Mouse (Mus musculus): ENCODE measurements around the gene Zfp934.
"Not testable (repeated sequence)": the region's sequence is repeated elsewhere in the genome, so short reads cannot be mapped to it uniquely, and the experiment has no call there.

Zfp934 gene

GRCm38 (mm10) chr13:62571099-62571498 is at the start of gene Zfp934:
Gene Zfp934 (minus strand): TSS chr13:62571199.
- DNase-seq (ENCODE audit: low spot score): not testable (repeated sequence)

- not testable (repeated sequence) for DNase-seq (ENCODE audit: low spot score)
These were observed 46.5 kb upstream of the Zfp934 start for GRCm38 (mm10) chr13:62617449-62617848.

GRCm38 (mm10) chr13:62561696-62562095 is 9.3 kb downstream of the Zfp934 start:
- DNase-seq (ENCODE audit: low spot score): not testable (repeated sequence)

- DNase-seq (ENCODE audit: low spot score): peak; percentile 85
These were observed 12.5 kb downstream of the Zfp934 start, which contains the start of gene Zfp935 for GRCm38 (mm10) chr13:62558189-62559110. Gene Zfp935 (minus strand): TSS chr13:62558511.

GRCm38 (mm10) chr13:62530129-62530528 is 40.9 kb downstream of the Zfp934 start:
- DNase-seq (ENCODE audit: low spot score): not testable (repeated sequence)

- not testable (repeated sequence) for DNase-seq (ENCODE audit: low spot score)
These were observed 60.2 kb downstream of the Zfp934 start for GRCm38 (mm10) chr13:62510641-62511420.

GRCm38 (mm10) chr13:62472661-62473060 is 98.3 kb downstream of the Zfp934 start:
- DNase-seq (ENCODE audit: low spot score): not testable (repeated sequence)

GRCm38 (mm10) chr13:62469947-62470346 is 101.1 kb downstream of the Zfp934 start:
- DNase-seq (ENCODE audit: low spot score): not testable (repeated sequence)

- DNase-seq (ENCODE audit: low spot score): peak; percentile 91
These were observed 104.3 kb downstream of the Zfp934 start, which contains the start of gene Gm49359 for GRCm38 (mm10) chr13:62466424-62467334. Gene Gm49359 (minus strand): TSS chr13:62466832.

All from testis, postnatal 14 days (tissue).